Mouse (Mus musculus): ENCODE data around the gene Armc6. TPM values are rescaled to one million over a fixed set of nuclear protein-coding genes. Genes with fewer than 3 reads are reported as not detected.

Gene Armc6
- polyA plus RNA-seq (2015; fragmentation: Nextera tagmentation; extraction: Ambion mirVana) = 30.5 and 31.1 TPM in 2 replicates

GRCm38 (mm10) chr8:70234080-70234780 is at the start of gene Armc6, which contains the start of gene Sugp2:
TSS of gene Armc6 (minus strand) at chr8:70234466.
TSS of gene Sugp2 (plus strand) at chr8:70234226.
- Histone ChIP-seq H3K9me3 (replicated peaks) (no peaks in the 10 kb centered on the region), H3K4me2 (replicated peaks) (peak within 1 kb of the TSS; percentile 93), H3K36me3 (peaks cover 44% of the 10 kb centered on the region), H3K4me1 (peaks cover 16% of the 10 kb centered on the region), H3K4me3 (replicated peaks) (peak within 1 kb of the TSS; percentile 89), H3K9ac (peak within 1 kb of the TSS; percentile 78), H3K27me3 (no peaks in the 10 kb centered on the region), H3K27ac (replicated peaks) (peak within 1 kb of the TSS; percentile 97)
- peak; percentile 96 for ATAC-seq (ENCODE audit: insufficient number of reproducible peaks, low FRiP score, low TSS enrichment, low read depth)
- WGBS = under 1% methylated on average over 67 of the region's 67 CpGs

GRCm38 (mm10) chr8:70283136-70284077 is 49.1 kb upstream of the Armc6 start:
- H3K9ac ChIP-seq = peak overlapping the region; percentile 96
- H3K4me2 ChIP-seq (replicated peaks) = peak overlapping the region; percentile 90
- peak overlapping the region; percentile 84 for H3K27ac ChIP-seq (replicated peaks)
- H3K4me3 ChIP-seq (replicated peaks) = peak overlapping the region; percentile 90
- peak; percentile 61 for ATAC-seq (ENCODE audit: insufficient number of reproducible peaks, low FRiP score, low TSS enrichment, low read depth)
- peaks cover 31% of the 10 kb centered on the region for H3K36me3 ChIP-seq
- H3K9me3 ChIP-seq (replicated peaks) = no peaks in the 10 kb centered on the region
- under 1% methylated on average over 55 of the region's 55 CpGs for whole genome bisulfite sequencing
- no peaks in the 10 kb centered on the region for H3K27me3 ChIP-seq
- peaks cover 27% of the 10 kb centered on the region for H3K4me1 ChIP-seq

GRCm38 (mm10) chr8:70282603-70283135 is 48.4 kb upstream of the Armc6 start, which contains the start of gene Homer3:
TSS of gene Homer3 (plus strand) at chr8:70282827.
- peaks cover 34% of the 10 kb centered on the region for H3K4me1 ChIP-seq
- 2% methylated on average over 34 of the region's 36 CpGs for WGBS

GRCm38 (mm10) chr8:70281001-70281400 is 46.7 kb upstream of the Armc6 start:
- H3K27ac ChIP-seq (replicated peaks) = no peak overlapping the region
- H3K4me2 ChIP-seq (replicated peaks) = no peak overlapping the region
- WGBS = 35% methylated on average over 3 of the region's 3 CpGs

More at GRCm38 (mm10) chr8:70282603-70283135, 48.4 kb upstream of the Armc6 start, which contains the start of gene Homer3:
- Histone ChIP-seq H3K27me3 (no peaks in the 10 kb centered on the region), H3K4me2 (replicated peaks) (peak within 1 kb of the TSS; percentile 90), H3K27ac (replicated peaks) (peak within 1 kb of the TSS; percentile 84), H3K4me3 (replicated peaks) (peak within 1 kb of the TSS; percentile 90), H3K9me3 (replicated peaks) (no peaks in the 10 kb centered on the region), H3K9ac (peak within 1 kb of the TSS; percentile 96), H3K36me3 (peaks cover 27% of the 10 kb centered on the region)
- ATAC-seq (ENCODE audit: insufficient number of reproducible peaks, low FRiP score, low TSS enrichment, low read depth) = peak; percentile 90

GRCm38 (mm10) chr8:70279266-70279665 is 45.0 kb upstream of the Armc6 start:
- no peak for ATAC-seq (ENCODE audit: insufficient number of reproducible peaks, low FRiP score, low TSS enrichment, low read depth)
- Histone ChIP-seq H3K4me3 (replicated peaks) (no peak overlapping the region), H3K4me1 (peaks cover 34% of the 10 kb centered on the region), H3K9me3 (replicated peaks) (no peaks in the 10 kb centered on the region), H3K27me3 (no peaks in the 10 kb centered on the region), H3K27ac (replicated peaks) (no peak overlapping the region), H3K4me2 (replicated peaks) (no peak overlapping the region), H3K9ac (no peak overlapping the region), H3K36me3 (no peaks in the 10 kb centered on the region)
- WGBS = 34% methylated on average over 8 of the region's 8 CpGs

More at GRCm38 (mm10) chr8:70281001-70281400, 46.7 kb upstream of the Armc6 start:
- Histone ChIP-seq H3K4me3 (replicated peaks) (no peak overlapping the region), H3K4me1 (peaks cover 37% of the 10 kb centered on the region), H3K9ac (no peak overlapping the region), H3K36me3 (peaks cover 10% of the 10 kb centered on the region), H3K27me3 (no peaks in the 10 kb centered on the region), H3K9me3 (replicated peaks) (no peaks in the 10 kb centered on the region)
- no peak for ATAC-seq (ENCODE audit: insufficient number of reproducible peaks, low FRiP score, low TSS enrichment, low read depth)

- WGBS = 46% methylated on average over 14 of the region's 15 CpGs
- H3K27ac ChIP-seq (replicated peaks) = no peak overlapping the region
- ATAC-seq (ENCODE audit: insufficient number of reproducible peaks, low FRiP score, low TSS enrichment, low read depth) = no peak
- H3K4me3 ChIP-seq (replicated peaks) = no peak overlapping the region
- peaks cover 26% of the 10 kb centered on the region for H3K4me1 ChIP-seq
- H3K9ac ChIP-seq = no peak overlapping the region
- no peak overlapping the region for H3K4me2 ChIP-seq (replicated peaks)
- no peaks in the 10 kb centered on the region for H3K36me3 ChIP-seq
- H3K9me3 ChIP-seq (replicated peaks) = no peaks in the 10 kb centered on the region
- H3K27me3 ChIP-seq = no peaks in the 10 kb centered on the region
These were observed 43.9 kb upstream of the Armc6 start for GRCm38 (mm10) chr8:70278175-70278574.

GRCm38 (mm10) chr8:70276476-70276875 is 42.2 kb upstream of the Armc6 start:
- Histone ChIP-seq H3K9ac (no peak overlapping the region), H3K9me3 (replicated peaks) (no peaks in the 10 kb centered on the region), H3K27ac (replicated peaks) (no peak overlapping the region), H3K36me3 (no peaks in the 10 kb centered on the region), H3K27me3 (no peaks in the 10 kb centered on the region), H3K4me2 (replicated peaks) (no peak overlapping the region), H3K4me1 (peaks cover 16% of the 10 kb centered on the region; the same call in 1 of the 2 replicates), H3K4me3 (replicated peaks) (no peak overlapping the region)
- ATAC-seq (ENCODE audit: insufficient number of reproducible peaks, low FRiP score, low TSS enrichment, low read depth) = no peak
- 81% methylated on average over 3 of the region's 3 CpGs for WGBS

GRCm38 (mm10) chr8:70274350-70274749 is 40.1 kb upstream of the Armc6 start:
- Histone ChIP-seq H3K27me3 (no peaks in the 10 kb centered on the region), H3K27ac (replicated peaks) (no peak overlapping the region), H3K4me1 (peaks cover 15% of the 10 kb centered on the region; the same call in 1 of the 2 replicates), H3K9me3 (replicated peaks) (no peaks in the 10 kb centered on the region), H3K9ac (no peak overlapping the region), H3K36me3 (no peaks in the 10 kb centered on the region), H3K4me2 (replicated peaks) (no peak overlapping the region), H3K4me3 (replicated peaks) (no peak overlapping the region)
- ATAC-seq (ENCODE audit: insufficient number of reproducible peaks, low FRiP score, low TSS enrichment, low read depth) = no peak

GRCm38 (mm10) chr8:70272949-70273348 is 38.7 kb upstream of the Armc6 start:
- ATAC-seq (ENCODE audit: insufficient number of reproducible peaks, low FRiP score, low TSS enrichment, low read depth) = no peak
- Histone ChIP-seq H3K27me3 (no peaks in the 10 kb centered on the region), H3K4me1 (peaks cover 11% of the 10 kb centered on the region), H3K27ac (replicated peaks) (no peak overlapping the region), H3K36me3 (no peaks in the 10 kb centered on the region), H3K9me3 (replicated peaks) (no peaks in the 10 kb centered on the region), H3K4me3 (replicated peaks) (no peak overlapping the region), H3K4me2 (replicated peaks) (no peak overlapping the region), H3K9ac (no peak overlapping the region)
- 36% methylated on average over 3 of the region's 3 CpGs for WGBS

- peaks cover 16% of the 10 kb centered on the region for H3K36me3 ChIP-seq
- WGBS = 51% methylated on average over 11 of the region's 11 CpGs
- no peak overlapping the region for H3K9ac ChIP-seq
- H3K9me3 ChIP-seq (replicated peaks) = no peaks in the 10 kb centered on the region
- H3K4me3 ChIP-seq (replicated peaks) = no peak overlapping the region
- peak overlapping the region; percentile 9; the same call in 1 of the 2 replicates for H3K27ac ChIP-seq (replicated peaks)
- H3K27me3 ChIP-seq = no peaks in the 10 kb centered on the region
- ATAC-seq (ENCODE audit: insufficient number of reproducible peaks, low FRiP score, low TSS enrichment, low read depth) = peak; percentile 61; the same call in 1 of the 2 replicates
- H3K4me1 ChIP-seq = peaks cover 6% of the 10 kb centered on the region; the same call in 1 of the 2 replicates
- no peak overlapping the region for H3K4me2 ChIP-seq (replicated peaks)
These were observed 34.7 kb upstream of the Armc6 start for GRCm38 (mm10) chr8:70268799-70269565.

Measured in embryonic facial prominence, embryonic 15.5 days (tissue).